Mouse (Mus musculus) heart, postnatal 4 days (tissue): Measurements from ENCODE around the gene Iqschfp. TPM values are rescaled to one million over a fixed set of nuclear protein-coding genes. Genes with fewer than 3 reads are reported as not detected.
A peak's percentile ranks its signal among the peaks of the same experiment; 100 is the strongest.

Experiments
- DNase-seq: peaks from one replicate; pipeline ENCODE4 v3.0.0; 2021
- total RNA-seq, 2 experiments: library from RNA; stranded (reverse); gene quantifications; 2 replicates each; pipeline ENCODE4 v1.2.3; 2021

Gene Iqschfp
- total RNA-seq, 2 experiments from 2014 or later = not detected

GRCm38 (mm10) chr3:68239887-68240286 is 347.9 kb downstream of the Iqschfp start:
- no peak for DNase-seq

DNA sequence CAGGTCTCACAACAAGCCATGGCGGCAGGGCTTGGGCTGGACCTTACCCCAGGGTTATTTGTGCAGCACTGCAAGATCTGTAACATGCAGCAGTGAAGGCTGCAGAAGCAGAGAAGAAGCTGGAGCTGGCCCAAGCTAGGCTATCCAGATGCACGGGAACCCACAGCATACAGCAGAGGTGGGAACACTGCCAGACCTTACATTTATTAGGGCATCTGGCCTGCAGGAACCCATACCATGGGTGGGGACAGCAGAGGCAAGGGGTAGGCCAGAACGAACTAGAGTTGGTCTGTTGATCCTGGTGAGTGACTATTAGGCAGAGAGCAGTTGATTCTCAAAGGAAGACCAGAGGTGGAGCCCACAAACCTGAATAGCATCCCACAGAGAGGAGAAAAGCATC is 351.2 kb downstream of the Iqschfp start:
- no peak for DNase-seq

DNA sequence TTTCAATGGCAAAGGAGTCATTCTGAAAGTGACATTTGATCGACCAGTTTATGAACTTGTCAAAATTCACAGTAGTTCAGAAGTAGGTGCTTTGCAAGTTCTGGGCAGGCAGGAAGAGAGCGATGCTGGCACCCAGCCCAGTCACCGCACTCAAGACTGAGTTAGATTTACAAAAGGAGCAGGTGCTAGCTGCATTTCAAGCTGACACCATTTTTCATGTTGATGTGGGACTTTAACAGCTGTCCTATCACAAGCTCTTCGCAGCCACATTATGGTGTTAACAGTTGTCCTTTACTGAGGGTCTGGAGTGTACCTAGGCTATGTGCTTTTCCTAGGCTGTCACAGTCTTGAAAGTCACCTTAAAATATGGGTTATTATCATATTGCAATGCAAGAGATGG is 354.1 kb downstream of the Iqschfp start:
- peak; percentile 7 for DNase-seq

- no peak for DNase-seq
These were observed 358.6 kb downstream of the Iqschfp start for GRCm38 (mm10) chr3:68250589-68250988.

DNA sequence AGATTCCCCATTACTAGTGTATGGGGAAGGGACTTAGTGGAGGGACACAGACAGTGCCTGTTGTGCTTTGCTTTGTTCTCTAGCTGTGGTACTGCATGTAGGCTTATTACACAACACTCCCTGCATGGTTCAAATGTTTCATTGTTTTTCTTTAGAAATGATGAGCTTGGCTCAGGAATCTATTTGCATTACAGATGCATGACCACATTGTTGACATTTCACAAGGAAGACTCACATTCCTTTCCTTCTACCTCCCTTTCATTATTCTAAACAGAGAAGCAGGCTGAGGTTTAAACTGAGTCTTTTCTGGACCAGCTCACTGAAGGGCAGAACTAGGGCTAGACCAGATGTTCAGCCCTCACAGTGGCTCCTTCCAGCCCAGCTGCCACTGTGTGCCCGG is 360.3 kb downstream of the Iqschfp start:
- no peak for DNase-seq

DNA sequence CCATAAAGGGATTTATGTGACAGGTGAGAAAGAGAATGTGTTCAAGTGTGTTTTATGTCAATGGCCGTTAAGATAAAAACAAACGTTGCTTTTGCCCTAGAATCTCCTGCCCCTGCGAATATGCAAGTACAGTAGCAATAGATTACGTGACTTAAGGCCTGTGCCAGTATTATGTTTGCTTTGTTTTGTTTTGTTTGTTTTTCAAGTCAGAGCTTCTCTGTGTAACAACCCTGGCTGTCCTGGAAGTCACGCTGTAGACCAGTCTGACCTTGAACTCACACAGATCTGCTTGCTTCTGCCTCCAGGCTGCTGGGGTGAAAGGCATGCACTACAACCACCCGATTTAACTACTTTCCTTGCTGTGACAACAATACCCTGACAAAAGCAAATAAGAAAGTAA is 370.3 kb downstream of the Iqschfp start:
- no peak for DNase-seq

DNA sequence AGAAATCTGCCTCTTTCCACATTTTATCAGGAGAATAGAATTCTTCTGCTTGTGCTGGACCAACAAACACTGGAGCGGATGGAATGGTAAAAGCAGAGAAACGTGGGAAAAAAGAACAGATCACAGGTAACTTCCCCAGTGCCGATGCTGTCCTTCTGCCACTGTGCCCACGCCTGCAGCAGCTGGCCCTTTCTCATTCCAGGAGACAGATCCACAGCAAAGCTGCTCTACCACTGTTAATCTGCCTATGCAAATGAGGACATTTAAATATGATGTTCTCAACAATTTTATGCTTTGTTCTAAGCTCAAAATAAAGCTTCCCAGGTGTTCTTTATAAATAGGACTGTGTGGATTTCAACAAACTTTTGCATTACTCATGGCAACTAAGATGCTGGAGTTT is 375.9 kb downstream of the Iqschfp start:
- DNase-seq = no peak

DNA sequence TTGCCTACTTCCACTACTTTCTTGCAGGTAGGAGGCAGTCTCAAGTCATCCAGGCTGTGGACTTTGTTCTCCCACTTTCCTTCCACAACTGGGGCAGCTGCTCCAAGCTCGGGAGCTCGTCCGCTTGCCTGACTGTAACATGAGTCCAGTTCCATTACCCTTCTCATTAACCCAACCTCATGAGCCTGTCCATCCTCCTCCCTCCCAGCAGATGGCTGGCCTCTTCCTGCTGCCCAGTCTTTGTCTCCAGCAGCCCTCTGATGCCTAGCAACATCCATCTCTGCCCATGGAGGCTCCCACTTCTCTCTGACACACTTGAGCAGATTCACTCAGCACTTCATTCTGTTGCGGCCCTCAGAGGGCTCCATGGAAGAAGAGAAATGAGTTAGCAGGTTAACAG is 377.2 kb downstream of the Iqschfp start:
- DNase-seq = no peak

- no peak for DNase-seq
These were observed 378.2 kb downstream of the Iqschfp start for GRCm38 (mm10) chr3:68270246-68270645.

GRCm38 (mm10) chr3:68271457-68271856 is 379.4 kb downstream of the Iqschfp start:
- DNase-seq = no peak

GRCm38 (mm10) chr3:68271881-68272280 is 379.8 kb downstream of the Iqschfp start:
- DNase-seq = no peak

DNA sequence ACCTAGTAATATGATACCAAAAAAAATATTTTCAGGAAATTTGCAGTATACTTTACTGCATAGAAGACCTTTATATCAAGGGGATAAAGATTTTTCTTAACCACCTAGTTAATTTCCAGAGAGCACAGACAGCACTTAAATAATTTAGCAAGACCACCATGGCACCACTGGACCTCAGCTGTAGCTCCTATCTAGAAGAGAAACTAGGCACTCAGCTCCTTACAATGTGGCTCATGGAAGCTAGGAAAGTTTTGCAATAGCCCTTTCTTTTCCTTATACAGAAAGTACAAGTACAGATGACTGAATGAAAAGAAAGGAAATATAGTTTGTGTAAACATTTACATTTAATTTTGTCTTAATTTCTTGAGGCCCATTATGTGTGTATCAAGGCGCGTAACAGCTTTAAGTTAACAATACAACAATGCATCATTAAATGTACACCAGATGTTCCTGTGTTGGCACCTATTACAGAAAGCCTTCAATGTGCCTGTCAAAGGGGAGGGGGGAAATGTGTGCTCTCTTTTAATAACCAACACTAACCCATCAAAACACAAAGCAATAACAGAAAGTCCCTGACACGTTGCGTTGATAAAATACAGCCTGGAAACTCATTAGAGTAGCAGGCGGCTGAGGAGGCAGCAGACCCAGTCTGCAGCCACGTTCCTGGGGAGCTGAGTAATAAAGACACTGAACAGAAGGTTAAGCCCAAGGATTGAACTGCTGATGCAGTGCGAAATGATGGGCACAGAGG is 391.0 kb downstream of the Iqschfp start:
- no peak for DNase-seq

DNA sequence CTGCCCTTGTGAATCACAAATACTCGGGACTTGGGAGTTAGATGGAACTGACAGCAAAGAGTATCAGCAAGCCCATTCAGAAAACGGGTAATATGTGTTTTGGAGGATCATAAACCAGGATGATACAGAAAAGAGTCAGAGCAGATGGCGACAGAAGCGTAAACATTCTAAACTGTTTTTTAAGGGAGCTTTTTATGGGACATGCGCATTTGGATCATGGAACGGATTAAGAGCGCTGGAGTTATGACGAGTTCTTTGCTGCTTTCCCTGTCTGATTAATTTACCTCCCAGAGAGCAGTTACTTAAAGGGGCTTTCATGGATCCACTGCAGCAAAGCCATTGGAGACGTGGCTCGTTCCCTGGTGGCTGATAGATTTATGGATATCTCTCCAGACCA is 391.6 kb downstream of the Iqschfp start:
- DNase-seq = no peak

GRCm38 (mm10) chr3:68284500-68284899 is 392.5 kb downstream of the Iqschfp start:
- DNase-seq = no peak

GRCm38 (mm10) chr3:68296752-68297151 is 404.7 kb downstream of the Iqschfp start:
- DNase-seq = no peak

DNA sequence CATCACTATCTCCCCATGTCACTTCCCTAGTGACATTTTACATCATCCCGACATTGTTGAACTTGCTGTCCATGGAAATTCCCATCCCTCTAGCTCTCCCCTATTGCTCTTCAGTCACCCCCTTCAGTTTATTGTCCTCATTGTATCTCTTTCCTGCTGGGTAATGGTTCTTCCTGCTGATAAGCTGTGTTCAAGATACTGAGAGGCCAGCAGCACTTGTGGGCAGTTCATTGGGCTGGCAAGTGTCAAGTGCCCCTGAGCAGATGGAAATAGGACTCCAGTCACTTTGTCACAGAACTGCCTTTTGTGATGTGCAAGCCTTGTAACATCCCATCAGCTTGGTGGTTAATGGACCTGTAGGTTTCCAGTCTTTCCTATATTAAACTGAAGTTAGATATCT is 413.6 kb downstream of the Iqschfp start:
- DNase-seq = no peak

DNA sequence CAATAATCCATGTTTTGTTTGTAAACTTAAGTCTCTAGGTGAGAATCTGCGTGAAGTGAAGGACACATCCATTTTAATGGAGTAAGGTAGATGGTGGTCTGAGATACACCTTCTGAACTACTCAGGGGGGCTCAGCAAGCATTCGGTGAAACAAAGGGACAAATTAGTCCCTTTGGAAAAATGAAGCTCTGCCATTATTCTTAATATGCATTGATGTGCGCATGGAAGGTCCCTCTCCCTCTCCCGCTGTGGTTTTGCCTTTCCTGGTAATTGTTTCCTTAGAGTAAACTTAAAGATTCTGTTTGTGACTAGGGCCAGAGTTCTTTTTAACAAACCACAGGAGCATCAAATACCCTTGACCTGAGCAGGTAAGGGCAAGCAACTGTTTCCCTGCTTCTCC is 414.7 kb downstream of the Iqschfp start:
- DNase-seq = no peak

- DNase-seq = no peak
These were observed 433.5 kb downstream of the Iqschfp start for GRCm38 (mm10) chr3:68325575-68325974.

DNA sequence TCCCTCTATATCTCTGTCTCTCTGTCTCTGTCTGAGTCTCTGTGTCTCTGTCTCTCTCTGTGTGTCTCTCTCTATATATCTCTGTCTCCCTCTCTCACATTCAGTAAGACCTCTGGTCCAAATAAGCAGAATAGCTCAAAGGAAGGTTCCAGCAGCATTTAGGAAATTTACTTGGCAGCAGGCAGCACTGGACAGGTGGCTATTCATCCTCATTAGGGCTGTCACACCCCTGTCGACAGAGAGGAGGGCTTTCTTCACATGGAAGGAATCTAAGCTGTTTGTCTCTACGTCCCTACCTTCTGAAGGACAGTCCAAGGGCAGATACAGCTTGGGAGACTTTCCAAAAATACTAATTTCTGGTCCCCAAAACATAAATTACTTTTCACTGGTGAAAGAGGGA is 440.5 kb downstream of the Iqschfp start:
- no peak for DNase-seq

- no peak for DNase-seq
These were observed 443.5 kb downstream of the Iqschfp start for GRCm38 (mm10) chr3:68335501-68335900.

DNA sequence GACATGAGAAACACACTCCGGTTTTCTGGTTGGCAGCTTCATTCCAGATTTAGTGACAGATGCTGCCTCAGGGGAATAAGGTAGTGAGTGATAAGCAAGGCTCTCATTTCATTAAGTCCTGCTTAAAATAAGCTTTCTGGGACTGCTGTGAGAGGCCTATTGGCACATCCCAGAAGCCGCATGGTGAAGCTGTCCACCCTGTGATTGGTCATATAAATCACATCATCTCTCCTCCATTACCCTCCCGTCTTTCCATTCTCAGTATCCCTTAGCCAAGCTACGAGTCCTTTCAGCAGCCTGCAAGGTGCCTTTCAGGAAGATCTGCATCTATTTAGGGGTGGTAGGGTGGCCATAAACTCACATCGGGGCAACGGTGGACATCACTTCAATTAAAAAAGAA is 458.6 kb downstream of the Iqschfp start:
- DNase-seq = no peak

DNA sequence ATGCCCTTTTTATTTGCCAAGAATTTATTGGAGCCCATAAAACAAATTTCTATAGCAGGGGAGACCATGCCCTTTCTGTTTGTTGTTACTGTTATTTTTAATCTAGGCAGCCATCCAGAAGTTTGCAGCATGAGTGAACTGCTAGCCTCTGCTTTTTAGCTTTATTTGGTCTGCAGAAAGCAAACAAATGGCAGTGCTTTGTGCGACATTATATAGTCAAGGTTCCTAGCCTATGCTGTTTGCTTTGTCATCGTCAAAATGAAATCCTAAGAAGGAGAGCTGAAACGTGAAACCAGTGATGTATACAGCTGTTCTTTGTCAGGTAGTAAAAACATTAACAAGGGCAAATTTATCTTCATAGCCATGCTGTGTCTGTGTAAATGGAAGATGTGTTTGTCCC is 459.4 kb downstream of the Iqschfp start:
- DNase-seq = no peak

- no peak for DNase-seq
These were observed 460.9 kb downstream of the Iqschfp start for GRCm38 (mm10) chr3:68352961-68353360.

DNA sequence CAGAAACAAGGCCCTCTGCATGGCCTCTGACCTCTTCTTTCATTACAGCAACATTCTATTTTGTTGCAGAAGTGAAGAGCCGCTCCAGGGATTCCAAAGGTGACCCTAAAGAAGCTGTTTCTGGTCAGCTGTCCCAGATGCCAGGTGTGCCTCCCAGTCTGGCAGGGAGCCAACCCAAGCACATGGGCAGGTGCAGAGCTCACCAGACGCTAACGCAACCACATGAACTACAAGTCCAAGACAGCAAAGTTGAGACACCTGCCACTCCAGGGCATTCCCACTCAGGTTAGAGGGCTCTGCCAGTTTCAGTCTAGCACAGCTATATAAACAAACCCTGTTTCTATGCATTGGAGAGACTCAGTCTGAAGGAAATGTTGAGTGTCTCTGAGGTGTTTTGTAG is 461.5 kb downstream of the Iqschfp start:
- DNase-seq = no peak

GRCm38 (mm10) chr3:68356516-68356915 is 464.5 kb downstream of the Iqschfp start:
- no peak for DNase-seq
